Mouse (Mus musculus) myocyte (in vitro differentiated cells): Measurements from ENCODE around the gene Ubtd2.

ENCODE experiments used
- CEBPB ChIP-seq: IDR thresholded peaks from 2 replicates; pipeline ENCODE4 v1.6.1; 2011; ENCODE audit warnings: mild to moderate bottlenecking, moderate library complexity; ENCODE audit not compliant: poor library complexity, insufficient read depth, severe bottlenecking
- E2F4 ChIP-seq: IDR thresholded peaks from one replicate; pipeline ENCODE4 v1.6.1; 2011; ENCODE audit warnings: mild to moderate bottlenecking, control low read depth, moderate library complexity; ENCODE audit not compliant: insufficient read depth
- MAX ChIP-seq: IDR thresholded peaks from one replicate; pipeline ENCODE4 v1.6.1; 2011; ENCODE audit warnings: low read depth, mild to moderate bottlenecking, control low read depth
- MYOD1 ChIP-seq, 3 experiments: IDR thresholded peaks; one replicate each; pipeline ENCODE4 v1.6.1; 2011; ENCODE audit warnings: control low read depth in 2 of 3, low read depth in 2 of 3, mild to moderate bottlenecking in 2 of 3, moderate library complexity in 1 of 3; ENCODE audit not compliant: insufficient read length in 2 of 3, control insufficient read depth in 1 of 3
- MYOG ChIP-seq, 3 experiments: IDR thresholded peaks; one replicate each; pipeline ENCODE4 v1.6.1; 2011; ENCODE audit warnings: control low read depth in 2 of 3, low read depth in 2 of 3, mild to moderate bottlenecking in 2 of 3; ENCODE audit not compliant: insufficient read length in 2 of 3, control insufficient read depth in 1 of 3, insufficient read depth in 1 of 3
- POLR2A ChIP-seq: IDR thresholded peaks from one replicate; pipeline ENCODE4 v1.6.1; 2011; ENCODE audit warnings: low read depth, mild to moderate bottlenecking, control low read depth, moderate library complexity; ENCODE audit not compliant: insufficient read length
- POLR2AphosphoS2 ChIP-seq: IDR thresholded peaks from one replicate; pipeline ENCODE4 v1.6.1; 2011; ENCODE audit warnings: low read depth, control low read depth; ENCODE audit not compliant: insufficient read length
- REST ChIP-seq: IDR thresholded peaks from one replicate; pipeline ENCODE4 v1.6.1; 2011; ENCODE audit warnings: mild to moderate bottlenecking, control low read depth, moderate library complexity; ENCODE audit not compliant: insufficient read depth, insufficient read length
- SRF ChIP-seq: IDR thresholded peaks from one replicate; pipeline ENCODE4 v1.6.1; 2011; ENCODE audit warnings: low read depth; ENCODE audit not compliant: control insufficient read depth, insufficient read length
- TCF12 ChIP-seq: IDR thresholded peaks from one replicate; pipeline ENCODE4 v1.6.1; 2011; ENCODE audit warnings: mild to moderate bottlenecking, control low read depth; ENCODE audit not compliant: poor library complexity, insufficient read depth, severe bottlenecking
- TCF3 ChIP-seq: IDR thresholded peaks from one replicate; pipeline ENCODE4 v1.6.1; 2011; ENCODE audit warnings: low read depth, control low read depth; ENCODE audit not compliant: insufficient read length
- USF1 ChIP-seq: IDR thresholded peaks from one replicate; pipeline ENCODE4 v1.6.1; 2011; ENCODE audit warnings: low read depth, mild to moderate bottlenecking, control low read depth, moderate library complexity

GRCm38 (mm10) chr11:32445135-32445534 lies 10.0 kb upstream of the Ubtd2 start:
- TF ChIP-seq TCF3: no peak
- no peak for TF ChIP-seq POLR2A
- no peak for TF ChIP-seq REST
- TF ChIP-seq USF1: no peak
- TF ChIP-seq TCF12: no peak
- no peak for TF ChIP-seq MYOG (IDR thresholded peaks at IDR 0.05; ENCODE audit: control insufficient read depth in 1 of 3, insufficient read depth in 1 of 3, insufficient read length in 2 of 3, low read depth in 2 of 3)
- no peak for TF ChIP-seq CEBPB
- TF ChIP-seq MYOD1 (IDR thresholded peaks at IDR 0.05; ENCODE audit: control insufficient read depth in 1 of 3, insufficient read length in 2 of 3, low read depth in 2 of 3): no peak
- TF ChIP-seq E2F4: no peak
- no peak for TF ChIP-seq SRF
- no peak for TF ChIP-seq MAX
- no peak for TF ChIP-seq POLR2AphosphoS2
